Mouse (Mus musculus) kidney, adult 2 months (tissue): Measurements from ENCODE around the gene Tsfm.

Source experiments
- CTCF ChIP-seq: fragments of 200-500 bp; conservative IDR thresholded peaks from 2 replicates; pipeline ENCODE4 v1.5.1; 2011; ENCODE audit warnings: low read depth, mild to moderate bottlenecking, control low read depth, low read length, moderate library complexity, mixed read lengths; ENCODE audit not compliant: insufficient read depth, insufficient read length
- POLR2A ChIP-seq: fragments of 200-500 bp; IDR thresholded peaks from one replicate; pipeline ENCODE4 v1.6.1; 2011; ENCODE audit warnings: low read depth, low read length, control low read depth

DNA sequence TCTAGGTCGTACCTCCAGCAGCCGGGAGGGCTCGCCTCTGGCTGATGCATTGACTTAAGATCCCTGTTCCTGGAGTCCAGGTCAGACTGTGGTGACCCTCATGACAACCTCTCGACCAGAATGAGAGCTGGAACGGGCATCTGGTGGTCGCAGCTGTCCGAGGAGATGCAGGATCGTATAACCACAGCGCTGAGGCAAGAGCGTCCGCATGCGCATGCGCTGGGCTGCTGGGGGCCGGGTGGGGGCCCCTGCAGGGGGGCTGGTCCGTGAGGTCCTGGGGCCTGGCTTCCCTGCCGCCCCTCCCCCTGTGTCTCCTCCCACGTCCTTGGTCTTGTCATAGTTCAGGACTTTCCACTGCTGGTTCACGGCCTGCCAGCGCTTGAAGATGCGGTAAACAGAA, 25.9 kb upstream of the Tsfm start:
- TF ChIP-seq CTCF (no peak), POLR2A (no peak)
